Mouse (Mus musculus): ENCODE data around the gene Ttc3. TPM values are rescaled to one million over a fixed set of nuclear protein-coding genes. Genes with fewer than 3 reads are reported as not detected.
"Not testable (repeated sequence)": the region's sequence is repeated elsewhere in the genome, so short reads cannot be mapped to it uniquely, and the experiment has no call there.

Gene Ttc3
- 134 and 183 TPM in 2 replicates for polyA plus RNA-seq (2015; fragmentation: Nextera tagmentation; extraction: Ambion mirVana)

- peak within 1 kb of the TSS; percentile 99 for H3K27ac ChIP-seq
- H3K36me3 ChIP-seq: no peaks in the 10 kb centered on the region
- H3K4me2 ChIP-seq (replicated peaks): peak within 1 kb of the TSS; percentile 61
- ATAC-seq: peak; percentile 88
- no peaks in the 10 kb centered on the region for H3K9me3 ChIP-seq
- H3K4me3 ChIP-seq (replicated peaks): peak within 1 kb of the TSS; percentile 92
- H3K4me1 ChIP-seq (replicated peaks): 0 out of 2 replicates have a peak, but pooled peaks cover 2% of the 10 kb centered on the region
- H3K27me3 ChIP-seq (replicated peaks): no peaks in the 10 kb centered on the region
- WGBS: under 1% methylated on average over 78 of the region's 79 CpGs
- H3K9ac ChIP-seq: peak within 1 kb of the TSS; percentile 97
Measured at GRCm38 (mm10) chr16:94370173-94370914, at the start of gene Ttc3. Gene Ttc3, plus strand, starts transcription at chr16:94370618.

- Histone ChIP-seq H3K9ac (no peak overlapping the region), H3K4me3 (replicated peaks) (no peak overlapping the region), H3K4me2 (replicated peaks) (no peak overlapping the region), H3K27me3 (replicated peaks) (peaks cover 5% of the 10 kb centered on the region; the same call in 1 of the 2 replicates), H3K27ac (no peak overlapping the region), H3K4me1 (replicated peaks) (peaks cover 3% of the 10 kb centered on the region; the same call in 1 of the 2 replicates), H3K36me3 (no peaks in the 10 kb centered on the region), H3K9me3 (no peaks in the 10 kb centered on the region)
- WGBS: 54% methylated on average over 5 of the region's 5 CpGs
- ATAC-seq: no peak
Measured at GRCm38 (mm10) chr16:94323681-94324080, 46.7 kb upstream of the Ttc3 start.

DNA sequence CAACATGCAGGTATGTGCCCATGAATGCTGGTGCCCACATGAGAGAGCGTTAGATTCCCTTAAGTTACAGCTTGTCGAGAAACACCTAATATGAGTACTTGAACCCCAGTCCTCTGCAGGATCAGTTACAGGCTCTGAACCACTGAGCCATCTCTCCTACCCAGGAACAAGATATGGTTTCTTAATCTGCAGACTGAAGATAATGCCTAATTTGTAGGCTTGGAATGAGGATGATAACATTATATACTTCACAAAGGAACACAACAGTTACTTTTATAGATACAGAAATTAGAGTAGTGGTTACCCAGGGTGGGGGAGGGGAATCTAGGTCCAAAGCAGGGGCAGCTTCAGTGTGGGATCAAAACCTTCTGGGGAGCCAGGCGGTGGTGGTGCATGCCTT is 44.4 kb upstream of the Ttc3 start:
- H3K4me3 ChIP-seq (replicated peaks): no peak overlapping the region
- H3K4me1 ChIP-seq (replicated peaks): peaks cover 10% of the 10 kb centered on the region; the same call in 1 of the 2 replicates
- H3K36me3 ChIP-seq: no peaks in the 10 kb centered on the region
- no peak overlapping the region for H3K4me2 ChIP-seq (replicated peaks)
- peaks cover 9% of the 10 kb centered on the region for H3K27me3 ChIP-seq (replicated peaks)
- ATAC-seq: no peak
- H3K9ac ChIP-seq: no peak overlapping the region
- H3K27ac ChIP-seq: no peak overlapping the region
- H3K9me3 ChIP-seq: no peaks in the 10 kb centered on the region
- 92% methylated on average over 3 of the region's 3 CpGs for WGBS

GRCm38 (mm10) chr16:94327781-94328711 is 42.4 kb upstream of the Ttc3 start, which contains the start of gene Ripply3:
Gene Ripply3, plus strand, starts transcription at chr16:94328420.
- H3K9me3 ChIP-seq: no peaks in the 10 kb centered on the region
- H3K9ac ChIP-seq: peak within 1 kb of the TSS; percentile 56
- peak; percentile 80 for ATAC-seq
- peak within 1 kb of the TSS; percentile 92 for H3K4me2 ChIP-seq (replicated peaks)
- WGBS: 2% methylated on average over 63 of the region's 63 CpGs
- H3K36me3 ChIP-seq: no peaks in the 10 kb centered on the region
- peaks cover 9% of the 10 kb centered on the region for H3K27me3 ChIP-seq (replicated peaks)
- no peak within 1 kb of the TSS for H3K27ac ChIP-seq
- H3K4me3 ChIP-seq (replicated peaks): peak within 1 kb of the TSS; percentile 55
- H3K4me1 ChIP-seq (replicated peaks): peaks cover 10% of the 10 kb centered on the region; the same call in 1 of the 2 replicates

- peak overlapping the region; percentile 55 for H3K4me3 ChIP-seq (replicated peaks)
- WGBS: 19% methylated on average over 25 of the region's 25 CpGs
- no peak overlapping the region for H3K27ac ChIP-seq
- H3K27me3 ChIP-seq (replicated peaks): peaks cover 9% of the 10 kb centered on the region
- no peaks in the 10 kb centered on the region for H3K36me3 ChIP-seq
- peaks cover 10% of the 10 kb centered on the region; the same call in 1 of the 2 replicates for H3K4me1 ChIP-seq (replicated peaks)
- ATAC-seq: no peak
- H3K9me3 ChIP-seq: no peaks in the 10 kb centered on the region
- H3K4me2 ChIP-seq (replicated peaks): peak overlapping the region; percentile 92
- H3K9ac ChIP-seq: no peak overlapping the region; the same call in 1 of the 2 replicates
Measured at GRCm38 (mm10) chr16:94328881-94329867, 41.2 kb upstream of the Ttc3 start.

DNA sequence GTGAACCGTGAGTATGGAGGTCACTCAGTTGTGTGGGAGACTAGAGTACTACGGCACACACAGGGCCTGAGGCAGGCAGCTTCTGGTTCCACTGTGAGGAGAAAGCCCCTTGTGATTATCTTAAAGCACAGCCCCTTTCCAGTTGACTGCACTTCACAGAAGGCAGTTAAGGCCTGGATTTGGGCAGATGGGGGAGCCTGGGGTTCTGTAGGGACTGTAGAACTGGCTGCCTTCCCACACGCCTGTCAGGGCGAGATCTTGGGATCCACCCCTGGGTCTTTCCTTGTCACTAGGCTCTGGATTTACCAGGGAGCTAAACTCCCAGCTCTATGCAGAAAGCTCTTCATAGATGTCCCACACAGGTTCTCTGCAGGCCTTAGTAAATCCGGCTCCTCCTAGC is 40.0 kb upstream of the Ttc3 start:
- H3K36me3 ChIP-seq: no peaks in the 10 kb centered on the region
- H3K27ac ChIP-seq: no peak overlapping the region
- no peak overlapping the region for H3K4me3 ChIP-seq (replicated peaks)
- H3K9ac ChIP-seq: no peak overlapping the region
- peaks cover 9% of the 10 kb centered on the region for H3K27me3 ChIP-seq (replicated peaks)
- H3K4me1 ChIP-seq (replicated peaks): peaks cover 10% of the 10 kb centered on the region; the same call in 1 of the 2 replicates
- no peak for ATAC-seq
- WGBS: 89% methylated on average over 5 of the region's 5 CpGs
- H3K4me2 ChIP-seq (replicated peaks): no peak overlapping the region
- no peaks in the 10 kb centered on the region for H3K9me3 ChIP-seq

DNA sequence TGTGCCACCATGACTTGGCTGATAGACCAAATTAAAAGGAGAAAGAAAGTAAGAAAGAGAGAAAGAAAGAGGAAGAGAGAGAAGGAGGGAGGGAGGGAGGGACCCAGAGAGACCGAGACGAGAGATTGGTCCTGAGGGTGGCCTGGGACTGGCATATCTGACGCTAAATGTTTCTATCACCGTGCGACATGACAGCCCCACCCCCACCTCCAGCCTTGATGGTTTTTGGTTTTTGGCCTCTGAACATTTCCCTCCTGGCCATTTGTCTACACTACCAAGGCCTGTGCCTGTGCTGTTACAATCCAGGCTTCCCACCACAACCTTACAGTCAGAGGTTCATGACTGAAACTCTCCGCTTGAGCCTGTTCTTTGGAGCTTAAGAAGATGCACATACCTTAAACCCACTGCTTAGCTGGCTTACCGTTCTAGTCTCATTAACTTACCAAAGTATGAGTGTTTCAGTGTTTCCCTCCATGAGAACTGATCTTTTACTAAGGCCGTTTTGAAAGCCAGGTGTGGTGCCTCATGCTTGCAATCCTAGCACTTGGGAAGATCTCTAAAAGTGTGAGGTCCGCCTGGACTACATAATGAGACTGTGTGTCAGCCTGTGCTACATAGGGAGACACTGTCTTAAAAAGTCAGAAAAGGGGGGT is 39.1 kb upstream of the Ttc3 start:
- Histone ChIP-seq H3K27me3 (replicated peaks) (peaks cover 9% of the 10 kb centered on the region), H3K36me3 (no peaks in the 10 kb centered on the region), H3K9me3 (no peaks in the 10 kb centered on the region), H3K4me1 (replicated peaks) (peaks cover 10% of the 10 kb centered on the region; the same call in 1 of the 2 replicates), H3K27ac (no peak overlapping the region), H3K4me2 (replicated peaks) (no peak overlapping the region), H3K9ac (no peak overlapping the region), H3K4me3 (replicated peaks) (no peak overlapping the region)
- no peak for ATAC-seq
- 83% methylated on average over 9 of the region's 9 CpGs for WGBS

DNA sequence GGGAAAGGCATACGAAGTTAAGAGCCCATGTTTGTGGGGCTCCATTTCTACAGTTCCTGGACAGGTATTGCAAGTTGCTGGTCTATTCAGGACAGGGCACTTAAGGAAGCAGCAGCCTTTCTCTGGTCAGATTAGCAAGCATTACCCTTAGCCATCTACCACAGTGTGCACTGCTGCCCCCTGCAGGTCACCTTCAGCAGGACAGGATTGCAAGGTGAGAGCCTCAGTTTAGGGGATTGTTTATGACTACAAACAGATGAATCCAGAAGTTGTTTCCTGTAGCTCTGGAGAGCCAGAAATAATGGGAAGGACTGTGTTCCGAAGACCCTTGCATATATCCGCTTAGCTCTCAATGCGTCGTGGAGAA is 38.5 kb upstream of the Ttc3 start:
- Histone ChIP-seq H3K4me3 (replicated peaks) (no peak overlapping the region), H3K4me2 (replicated peaks) (no peak overlapping the region), H3K4me1 (replicated peaks) (peaks cover 10% of the 10 kb centered on the region; the same call in 1 of the 2 replicates), H3K9ac (no peak overlapping the region), H3K9me3 (no peaks in the 10 kb centered on the region), H3K36me3 (no peaks in the 10 kb centered on the region), H3K27ac (no peak overlapping the region), H3K27me3 (replicated peaks) (peaks cover 6% of the 10 kb centered on the region)
- ATAC-seq: no peak
- WGBS: 68% methylated on average over 5 of the region's 5 CpGs

- Histone ChIP-seq H3K4me3 (replicated peaks) (no peak overlapping the region), H3K4me2 (replicated peaks) (no peak overlapping the region), H3K4me1 (replicated peaks) (no peaks in the 10 kb centered on the region), H3K9ac (no peak overlapping the region), H3K36me3 (no peaks in the 10 kb centered on the region), H3K9me3 (no peaks in the 10 kb centered on the region), H3K27me3 (replicated peaks) (no peaks in the 10 kb centered on the region), H3K27ac (no peak overlapping the region)
- 39% methylated on average over 5 of the region's 5 CpGs for WGBS
- no peak for ATAC-seq
Measured at GRCm38 (mm10) chr16:94335656-94336055, 34.8 kb upstream of the Ttc3 start.

GRCm38 (mm10) chr16:94339164-94340160 is 31.0 kb upstream of the Ttc3 start:
- ATAC-seq; H3K9ac ChIP-seq; H3K4me3 ChIP-seq (replicated peaks); H3K36me3 ChIP-seq; H3K4me2 ChIP-seq (replicated peaks); H3K4me1 ChIP-seq (replicated peaks); H3K27ac ChIP-seq; H3K9me3 ChIP-seq; H3K27me3 ChIP-seq (replicated peaks): not testable (repeated sequence)
- 90% methylated on average over 22 of the region's 22 CpGs for WGBS
